Mouse (Mus musculus): Measurements from ENCODE around the gene Crygc. TPM values are rescaled to one million over a fixed set of nuclear protein-coding genes. Genes with fewer than 3 reads are reported as not detected.
A peak's percentile ranks its signal among the peaks of the same experiment; 100 is the strongest.
"Not testable (repeated sequence)": the region's sequence is repeated elsewhere in the genome, so short reads cannot be mapped to it uniquely, and the experiment has no call there.

Gene Crygc
- total RNA-seq, 2 experiments from 2014 or later, result not detected

GRCm38 (mm10) chr1:65067842-65068241 is 5.6 kb downstream of the Crygc start:
- no peak for ATAC-seq (replicated peaks; ENCODE audit: low FRiP score, low TSS enrichment, poor library complexity, severe bottlenecking)

GRCm38 (mm10) chr1:65064201-65064600 is 9.3 kb downstream of the Crygc start:
- ATAC-seq (replicated peaks; ENCODE audit: low FRiP score, low TSS enrichment, poor library complexity, severe bottlenecking), result no peak

DNA sequence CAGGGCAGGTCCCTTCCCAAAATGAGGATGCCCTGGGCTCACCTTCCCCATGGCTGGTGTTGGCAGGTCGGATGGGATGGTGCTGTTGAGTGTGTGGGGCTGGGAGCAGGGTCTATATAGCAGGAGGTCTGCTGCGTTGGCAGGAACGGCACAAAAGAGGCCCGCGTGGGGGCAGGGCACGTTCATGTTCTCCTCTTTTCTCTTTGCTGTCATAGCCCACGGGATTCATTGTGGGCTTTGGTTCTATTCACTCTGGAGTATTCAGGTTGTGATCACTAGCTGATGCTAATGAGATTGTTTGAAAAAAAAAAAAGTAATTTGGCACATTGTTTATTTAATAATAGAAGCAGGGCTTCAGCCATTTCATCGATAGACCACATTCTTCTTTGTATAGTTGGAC is 10.1 kb downstream of the Crygc start, which contains the start of gene Crygd:
Crygd (minus strand) TSS at position 101 of the 400 bp plus-strand sequence.
- no peak for ATAC-seq (replicated peaks; ENCODE audit: low FRiP score, low TSS enrichment, poor library complexity, severe bottlenecking)

DNA sequence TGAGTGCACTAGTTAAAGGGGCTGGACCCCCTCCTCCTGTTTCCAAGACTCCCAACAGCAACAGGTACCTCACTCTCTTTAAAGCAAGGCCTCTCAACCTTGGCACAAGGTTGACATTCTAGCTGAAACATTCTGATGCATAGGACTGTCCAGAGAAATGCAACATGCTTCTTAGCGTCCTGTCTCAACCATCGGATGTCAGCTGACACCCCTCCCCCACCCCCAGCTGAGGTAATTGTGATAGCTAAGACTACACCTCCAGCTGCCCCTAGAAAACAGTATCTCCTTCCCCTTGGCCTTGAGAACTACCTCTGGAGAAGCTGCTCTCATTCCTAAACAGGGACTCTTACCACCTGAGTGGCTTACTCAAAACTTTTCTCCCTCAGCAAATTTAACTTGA is 21.3 kb downstream of the Crygc start:
- ATAC-seq (replicated peaks; ENCODE audit: low FRiP score, low TSS enrichment, poor library complexity, severe bottlenecking), result no peak

- no peak for ATAC-seq (replicated peaks; ENCODE audit: low FRiP score, low TSS enrichment, poor library complexity, severe bottlenecking)
Observed at GRCm38 (mm10) chr1:65051696-65052095, 21.8 kb downstream of the Crygc start.

- not testable (repeated sequence) for ATAC-seq (replicated peaks; ENCODE audit: low FRiP score, low TSS enrichment, poor library complexity, severe bottlenecking)
Observed at GRCm38 (mm10) chr1:65050952-65051351, 22.5 kb downstream of the Crygc start, which contains the start of gene Cryge. Gene Cryge, minus strand, starts transcription at chr1:65051149.

DNA sequence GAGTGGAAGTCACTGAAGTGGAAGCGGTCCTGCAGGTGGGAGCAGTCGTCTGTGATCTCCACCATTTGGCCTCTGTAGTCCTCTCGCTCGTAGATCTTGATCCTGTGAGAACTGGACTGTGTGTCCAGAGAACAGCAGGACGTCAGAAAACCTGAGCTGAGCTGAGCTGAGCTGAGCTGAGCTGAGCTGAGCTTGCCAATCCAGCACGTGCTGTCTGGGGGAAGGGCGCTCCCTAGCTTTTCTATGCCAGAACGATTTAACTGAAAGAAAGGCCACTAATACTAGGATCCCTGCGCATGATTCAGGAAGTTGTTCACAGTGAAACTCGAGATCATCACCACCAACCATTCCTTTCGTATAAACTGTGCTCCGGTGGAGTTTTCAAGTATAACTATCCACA is 24.7 kb downstream of the Crygc start:
- no peak for ATAC-seq (replicated peaks; ENCODE audit: low FRiP score, low TSS enrichment, poor library complexity, severe bottlenecking)

GRCm38 (mm10) chr1:65046401-65047109 is 26.9 kb downstream of the Crygc start:
- ATAC-seq (replicated peaks; ENCODE audit: low FRiP score, low TSS enrichment, poor library complexity, severe bottlenecking), result peak; percentile 67; the same call in 1 of the 2 replicates

DNA sequence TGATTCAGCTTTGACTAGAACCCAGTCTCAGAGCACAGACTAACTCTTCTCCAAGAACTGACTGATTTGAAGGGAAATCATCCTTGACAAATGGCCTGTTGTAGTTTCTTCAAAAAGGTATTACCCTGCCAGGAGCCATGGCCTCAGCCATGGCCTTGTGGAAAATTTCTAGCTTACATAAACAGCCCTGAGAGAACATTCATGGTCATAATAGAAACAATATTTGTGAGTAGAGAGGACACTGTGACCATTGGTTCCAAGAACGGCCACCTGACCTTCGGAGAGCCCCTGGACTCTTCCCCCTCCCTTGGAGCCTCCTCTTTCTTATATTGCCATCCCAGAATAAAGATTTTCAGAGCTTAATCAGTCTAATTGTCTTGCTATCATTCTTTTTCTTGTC is 30.1 kb downstream of the Crygc start:
- ATAC-seq (replicated peaks; ENCODE audit: low FRiP score, low TSS enrichment, poor library complexity, severe bottlenecking), result no peak

- ATAC-seq (replicated peaks; ENCODE audit: low FRiP score, low TSS enrichment, poor library complexity, severe bottlenecking), result no peak
Observed at GRCm38 (mm10) chr1:65041837-65042236, 31.7 kb downstream of the Crygc start.

DNA sequence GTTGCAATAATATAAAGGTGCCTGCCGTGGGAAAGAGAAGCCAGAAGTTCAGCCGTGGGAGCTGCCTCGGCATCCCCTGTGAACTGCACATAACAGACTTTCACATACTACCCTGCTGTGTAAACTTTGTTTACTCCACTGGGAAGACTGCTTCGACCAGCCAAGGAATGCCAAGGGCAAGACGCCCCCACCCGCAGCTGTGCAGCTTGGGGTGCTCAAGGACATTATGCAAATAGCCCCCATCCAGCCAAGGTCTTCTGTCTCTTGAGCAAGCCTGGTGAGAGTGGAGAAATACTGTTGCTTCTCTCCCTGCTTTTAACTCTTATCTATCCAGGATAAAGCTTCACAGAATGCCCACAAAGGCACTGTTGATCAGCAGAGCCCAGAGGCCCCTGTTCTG is 32.7 kb downstream of the Crygc start:
- ATAC-seq (replicated peaks; ENCODE audit: low FRiP score, low TSS enrichment, poor library complexity, severe bottlenecking), result no peak

- ATAC-seq (replicated peaks; ENCODE audit: low FRiP score, low TSS enrichment, poor library complexity, severe bottlenecking), result no peak
Observed at GRCm38 (mm10) chr1:65039679-65040078, 33.8 kb downstream of the Crygc start.

- no peak for ATAC-seq (replicated peaks; ENCODE audit: low FRiP score, low TSS enrichment, poor library complexity, severe bottlenecking)
Observed at GRCm38 (mm10) chr1:65037542-65037941, 35.9 kb downstream of the Crygc start.

- ATAC-seq (replicated peaks; ENCODE audit: low FRiP score, low TSS enrichment, poor library complexity, severe bottlenecking), result no peak
Observed at GRCm38 (mm10) chr1:65035513-65035912, 38.0 kb downstream of the Crygc start.

DNA sequence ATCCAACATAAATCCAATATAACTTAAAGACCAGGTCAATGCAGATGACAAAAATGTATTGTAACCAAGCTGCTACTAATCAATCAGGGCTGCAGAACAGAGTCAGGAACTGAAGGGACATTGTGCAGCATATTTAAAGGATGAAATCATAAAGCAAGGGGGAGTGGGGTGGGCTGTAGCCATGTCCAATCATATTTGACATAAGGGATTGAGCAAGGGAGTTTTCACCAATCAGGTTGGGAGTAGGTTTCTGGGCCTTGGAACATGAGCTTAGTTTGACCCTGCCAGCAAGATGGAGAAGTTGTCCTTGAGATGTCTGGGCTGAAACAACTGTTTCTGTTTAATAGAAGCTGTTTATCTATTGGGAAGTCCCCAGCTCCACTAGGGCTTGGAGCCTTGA is 40.8 kb downstream of the Crygc start, which contains the start of gene Akr1cl:
Akr1cl (minus strand) TSS at position 119 of the 400 bp plus-strand sequence.
- no peak for ATAC-seq (replicated peaks; ENCODE audit: low FRiP score, low TSS enrichment, poor library complexity, severe bottlenecking)

GRCm38 (mm10) chr1:65028206-65028605 is 45.3 kb downstream of the Crygc start:
- no peak for ATAC-seq (replicated peaks; ENCODE audit: low FRiP score, low TSS enrichment, poor library complexity, severe bottlenecking)

Other genes with a start within 250 kb of the Crygc start
- gene Plekhm3, start 116.9 kb downstream of the Crygc start, total RNA-seq (2014; fragmentation: Nextera tagmentation), result 4.3 and 8.1 TPM in 2 replicates
- 1.8 and 5.6 TPM in 2 replicates for gene Plekhm3, start 116.9 kb downstream of the Crygc start, total RNA-seq (2017)
- not detected in 2 replicates for gene Akr1cl, start 40.9 kb downstream of the Crygc start, total RNA-seq (2014; fragmentation: Nextera tagmentation)
- not detected in 2 replicates for gene Akr1cl, start 40.9 kb downstream of the Crygc start, total RNA-seq (2017)
- not detected in 2 replicates for gene Cryge, start 22.5 kb downstream of the Crygc start, total RNA-seq (2014; fragmentation: Nextera tagmentation)
- gene Cryge, start 22.5 kb downstream of the Crygc start, total RNA-seq (2017), result not detected in 2 replicates
- gene Crygd, start 10.2 kb downstream of the Crygc start, total RNA-seq (2014; fragmentation: Nextera tagmentation), result not detected in 2 replicates
- not detected in 2 replicates for gene Crygd, start 10.2 kb downstream of the Crygc start, total RNA-seq (2017)
- gene Crygb, start 8.6 kb upstream of the Crygc start, total RNA-seq (2014; fragmentation: Nextera tagmentation), result not detected in 2 replicates
- gene Crygb, start 8.6 kb upstream of the Crygc start, total RNA-seq (2017), result not detected in 2 replicates
- not detected in 2 replicates for gene Cryga, start 29.7 kb upstream of the Crygc start, total RNA-seq (2014; fragmentation: Nextera tagmentation)
- gene Cryga, start 29.7 kb upstream of the Crygc start, total RNA-seq (2017), result not detected in 2 replicates
- gene Gm28845, start 45.9 kb upstream of the Crygc start, total RNA-seq (2014; fragmentation: Nextera tagmentation), result not detected in 2 replicates
- gene Gm28845, start 45.9 kb upstream of the Crygc start, total RNA-seq (2017), result not detected in 2 replicates
- not detected in 2 replicates for gene D630023F18Rik, start 49.5 kb upstream of the Crygc start, total RNA-seq (2014; fragmentation: Nextera tagmentation)
- not detected in 2 replicates for gene D630023F18Rik, start 49.5 kb upstream of the Crygc start, total RNA-seq (2017)
- gene Idh1, start 112.8 kb upstream of the Crygc start, total RNA-seq (2014; fragmentation: Nextera tagmentation), result 5.7 and 12.6 TPM in 2 replicates
- gene Idh1, start 112.8 kb upstream of the Crygc start, total RNA-seq (2017), result 5.3 and 21.9 TPM in 2 replicates
- gene Pikfyve, start 113.0 kb upstream of the Crygc start, total RNA-seq (2014; fragmentation: Nextera tagmentation), result 15.4 and 38.5 TPM in 2 replicates
- 23.1 and 24.2 TPM in 2 replicates for gene Pikfyve, start 113.0 kb upstream of the Crygc start, total RNA-seq (2017)
- not detected in 2 replicates for gene Pth2r, start 208.4 kb upstream of the Crygc start, total RNA-seq (2014; fragmentation: Nextera tagmentation)
- gene Pth2r, start 208.4 kb upstream of the Crygc start, total RNA-seq (2017), result not detected in 2 replicates